11 mouse cellular contexts compared by ENCODE assay signal in the genomic region with DNA sequence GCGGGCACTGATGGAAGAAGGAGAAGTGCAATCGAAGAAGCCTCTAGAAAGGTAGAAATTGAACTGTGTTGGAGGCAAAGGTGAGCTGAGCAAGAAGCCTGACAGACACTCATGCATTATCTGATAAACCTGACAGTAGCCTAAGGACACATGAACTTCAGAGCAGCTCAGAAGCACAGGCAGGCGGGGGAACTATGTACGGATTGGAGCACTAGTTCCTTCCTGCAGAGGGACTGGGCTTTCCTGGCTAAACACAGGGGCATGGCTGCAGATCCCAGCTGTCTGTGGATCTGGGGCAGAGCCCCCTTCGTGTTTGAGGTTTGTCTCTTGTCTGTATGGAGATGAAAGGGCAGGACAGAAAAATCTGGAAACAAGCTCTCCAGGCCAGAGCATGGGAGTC.
DNase-seq lines count a peak whose midpoint lies in the region; ATAC-seq and TF ChIP-seq lines count a peak whose summit lies in the region.
"Had no signal": no experiment of that assay in that cellular context is flagged by ENCODE, and none has a peak within 500 bp of the region (broad histone marks: within the 10 kb centered on the region; RNA-seq: fewer than 3 reads in every experiment).

No protein-coding gene starts in this region.

- no peaks in the 10 kb centered on the region for H3K9me3 ChIP-seq in hindbrain, embryonic 12.5 days (replicated peaks)
- H3K9me3 ChIP-seq in hindbrain, embryonic 11.5 days (ENCODE audit: control insufficient read depth, low read length), result no peaks in the 10 kb centered on the region
- no peaks in the 10 kb centered on the region for H3K9me3 ChIP-seq in lung, embryonic 16.5 days (ENCODE audit: control insufficient read depth, low read length)
- no peaks in the 10 kb centered on the region for H3K9me3 ChIP-seq in embryonic facial prominence, embryonic 13.5 days
- H3K9me3 ChIP-seq in limb, embryonic 15.5 days, result no peaks in the 10 kb centered on the region

- no peak for TF ChIP-seq CTCF in thymus, adult 2 months (IDR thresholded peaks at IDR 0.05; ENCODE audit: borderline replicate concordance, control insufficient read depth, extremely low read depth, insufficient read depth, low read length, poor library complexity)

- H3K4me3 ChIP-seq in hindbrain, embryonic 12.5 days, result no peak overlapping the region
- no peak overlapping the region for H3K4me3 ChIP-seq in hindbrain, embryonic 11.5 days (ENCODE audit: low read depth, low read length)
- H3K4me3 ChIP-seq in lung, embryonic 16.5 days (ENCODE audit: low read length), result no peak overlapping the region
- H3K4me3 ChIP-seq in embryonic facial prominence, embryonic 13.5 days, result no peak overlapping the region
- H3K4me3 ChIP-seq in limb, embryonic 15.5 days, result no peak overlapping the region
- no peak overlapping the region for H3K4me3 ChIP-seq in thymus, adult 2 months (ENCODE audit: control insufficient read depth, insufficient read depth, low read length)

- no peak overlapping the region for H3K9ac ChIP-seq in hindbrain, embryonic 12.5 days
- H3K9ac ChIP-seq in hindbrain, embryonic 11.5 days (ENCODE audit: low read depth, low read length), result no peak overlapping the region
- no peak overlapping the region for H3K9ac ChIP-seq in lung, embryonic 16.5 days (ENCODE audit: low read length)
- H3K9ac ChIP-seq in embryonic facial prominence, embryonic 13.5 days, result no peak overlapping the region
- H3K9ac ChIP-seq in limb, embryonic 15.5 days, result no peak overlapping the region

- no peak for DNase-seq in hindbrain, embryonic 11.5 days (ENCODE audit: low spot score)
- no peak for DNase-seq in lung, postnatal 25 days (ENCODE audit: low spot score)
- no peak for DNase-seq in urinary bladder, postnatal 10 days (ENCODE audit: low spot score)
- no peak for DNase-seq in thymus, adult 2 months
- DNase-seq: lung, adult 2 months had no signal

- 61% methylated on average over 5 of the region's 5 CpGs for WGBS in hindbrain, embryonic 12.5 days
- 56% methylated on average over 5 of the region's 5 CpGs for WGBS in hindbrain, embryonic 11.5 days
- 42% methylated on average over 5 of the region's 5 CpGs for WGBS in lung, embryonic 16.5 days
- WGBS in embryonic facial prominence, embryonic 13.5 days, result 47% methylated on average over 5 of the region's 5 CpGs
- 36% methylated on average over 5 of the region's 5 CpGs for WGBS in limb, embryonic 15.5 days
- 82% methylated on average over 5 of the region's 5 CpGs for WGBS in thymus, adult 2 months

- no peaks in the 10 kb centered on the region for H3K36me3 ChIP-seq in hindbrain, embryonic 12.5 days
- no peaks in the 10 kb centered on the region for H3K36me3 ChIP-seq in hindbrain, embryonic 11.5 days (ENCODE audit: control insufficient read depth, insufficient read depth, low read length)
- no peaks in the 10 kb centered on the region for H3K36me3 ChIP-seq in lung, embryonic 16.5 days (ENCODE audit: control insufficient read depth, insufficient read depth, low read length)
- no peaks in the 10 kb centered on the region for H3K36me3 ChIP-seq in embryonic facial prominence, embryonic 13.5 days
- no peaks in the 10 kb centered on the region for H3K36me3 ChIP-seq in limb, embryonic 15.5 days
- no peaks in the 10 kb centered on the region for H3K36me3 ChIP-seq in thymus, adult 2 months (ENCODE audit: control insufficient read depth, insufficient read depth, low read length)

- TF ChIP-seq POLR2A in thymus, adult 2 months (IDR thresholded peaks at IDR 0.05; ENCODE audit: control insufficient read depth, extremely low read depth, insufficient read depth, low read length, poor library complexity), result no peak

- 0 out of 2 replicates have a peak overlapping the region, but pooled peaks have one; percentile 7 for H3K27ac ChIP-seq in hindbrain, embryonic 12.5 days
- no peak overlapping the region for H3K27ac ChIP-seq in hindbrain, embryonic 11.5 days (ENCODE audit: low read depth, low read length)
- H3K27ac ChIP-seq in lung, embryonic 16.5 days (ENCODE audit: low read length), result 0 out of 2 replicates have a peak overlapping the region, but pooled peaks have one; percentile 13
- H3K27ac ChIP-seq in embryonic facial prominence, embryonic 13.5 days, result peak overlapping the region; percentile 82
- H3K27ac ChIP-seq in limb, embryonic 15.5 days, result peak overlapping the region; percentile 39; the same call in 1 of the 2 replicates
- no peak overlapping the region for H3K27ac ChIP-seq in thymus, adult 2 months (ENCODE audit: control insufficient read depth, insufficient read depth, low read length)

- peaks cover 4% of the 10 kb centered on the region for H3K27me3 ChIP-seq in hindbrain, embryonic 12.5 days
- no peaks in the 10 kb centered on the region for H3K27me3 ChIP-seq in hindbrain, embryonic 11.5 days (ENCODE audit: control insufficient read depth, insufficient read depth, low read length)
- no peaks in the 10 kb centered on the region for H3K27me3 ChIP-seq in lung, embryonic 16.5 days (ENCODE audit: control insufficient read depth, insufficient read depth, low read depth, low read length)
- H3K27me3 ChIP-seq in embryonic facial prominence, embryonic 13.5 days, result no peaks in the 10 kb centered on the region
- no peaks in the 10 kb centered on the region for H3K27me3 ChIP-seq in limb, embryonic 15.5 days
- H3K27me3 ChIP-seq in thymus, adult 2 months (ENCODE audit: control insufficient read depth, insufficient read depth, low read length), result no peaks in the 10 kb centered on the region
- H3K27me3 ChIP-seq: CH12.LX, Patski had no signal

- ATAC-seq in hindbrain, embryonic 12.5 days (ENCODE audit: low FRiP score), result no peak
- no peak for ATAC-seq in hindbrain, embryonic 11.5 days (ENCODE audit: low FRiP score)
- ATAC-seq in lung, embryonic 16.5 days (ENCODE audit: low read depth), result no peak
- ATAC-seq in embryonic facial prominence, embryonic 13.5 days (ENCODE audit: insufficient number of reproducible peaks, insufficient read depth, low FRiP score, low TSS enrichment, low read depth), result no peak
- ATAC-seq in limb, embryonic 15.5 days (ENCODE audit: insufficient number of reproducible peaks, low FRiP score, low TSS enrichment, low read depth), result no peak
- ATAC-seq: Patski had no signal

- H3K4me2 ChIP-seq in hindbrain, embryonic 12.5 days (replicated peaks), result no peak overlapping the region
- no peak overlapping the region for H3K4me2 ChIP-seq in hindbrain, embryonic 11.5 days (replicated peaks; ENCODE audit: low read depth, low read length)
- H3K4me2 ChIP-seq in lung, embryonic 16.5 days (ENCODE audit: low read depth, low read length), result no peak overlapping the region
- no peak overlapping the region for H3K4me2 ChIP-seq in embryonic facial prominence, embryonic 13.5 days
- no peak overlapping the region for H3K4me2 ChIP-seq in limb, embryonic 15.5 days

- peaks cover 21% of the 10 kb centered on the region for H3K4me1 ChIP-seq in hindbrain, embryonic 12.5 days
- no peaks in the 10 kb centered on the region; the same call in 1 of the 2 replicates for H3K4me1 ChIP-seq in hindbrain, embryonic 11.5 days (replicated peaks; ENCODE audit: control insufficient read depth, insufficient read depth, low read length)
- peaks cover 18% of the 10 kb centered on the region for H3K4me1 ChIP-seq in lung, embryonic 16.5 days (replicated peaks; ENCODE audit: control insufficient read depth, insufficient read depth, low read length)
- H3K4me1 ChIP-seq in embryonic facial prominence, embryonic 13.5 days, result peaks cover 37% of the 10 kb centered on the region
- H3K4me1 ChIP-seq in limb, embryonic 15.5 days, result peaks cover 28% of the 10 kb centered on the region
- H3K4me1 ChIP-seq in thymus, adult 2 months (replicated peaks; ENCODE audit: control insufficient read depth, insufficient read depth, low read length), result no peaks in the 10 kb centered on the region

Comparison
In these comparisons a context has a peak if more than half of its experiments do, and no peak if none do; other contexts are left out.
1. H3K27ac ChIP-seq: peak in hindbrain, embryonic 12.5 days (single experiment), lung, embryonic 16.5 days (single experiment), embryonic facial prominence, embryonic 13.5 days (single experiment) and limb, embryonic 15.5 days (single experiment); none in hindbrain, embryonic 11.5 days (single experiment) and thymus, adult 2 months (single experiment).